Mouse (Mus musculus) brain, embryonic 18.5 days (tissue): Measurements from ENCODE around the gene Hdac9.

Source experiments
- DNase-seq: peaks from one replicate; pipeline ENCODE4 v3.0.0-alpha.2; 2012; ENCODE audit warnings: low read depth, low spot score

Hdac9 gene

DNA sequence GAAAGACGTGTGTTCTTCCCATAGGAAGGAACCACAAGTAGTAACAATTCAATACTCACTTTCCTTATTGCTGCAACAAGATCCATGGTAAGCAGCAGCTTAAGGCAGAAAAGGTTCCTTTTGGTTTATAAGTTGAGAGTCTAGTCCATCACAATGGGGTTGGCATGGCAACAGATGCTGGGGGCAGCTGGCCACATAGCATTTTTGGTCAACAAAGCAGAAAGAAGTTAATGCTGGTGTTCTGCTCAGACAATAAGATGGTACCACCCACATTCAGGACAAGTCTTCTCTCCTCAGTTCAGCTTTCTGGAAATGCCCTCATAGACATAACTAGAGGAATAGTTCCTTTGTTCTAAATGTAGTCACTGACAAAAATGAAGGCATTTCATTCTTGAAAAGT lies at the start of gene Hdac9:
Gene Hdac9, minus strand, starts transcription at position 101 of the 400 bp plus-strand sequence.
- DNase-seq = no peak

- DNase-seq = no peak
Measured at GRCm38 (mm10) chr12:34949066-34949706, 32.3 kb upstream of the Hdac9 start.

DNA sequence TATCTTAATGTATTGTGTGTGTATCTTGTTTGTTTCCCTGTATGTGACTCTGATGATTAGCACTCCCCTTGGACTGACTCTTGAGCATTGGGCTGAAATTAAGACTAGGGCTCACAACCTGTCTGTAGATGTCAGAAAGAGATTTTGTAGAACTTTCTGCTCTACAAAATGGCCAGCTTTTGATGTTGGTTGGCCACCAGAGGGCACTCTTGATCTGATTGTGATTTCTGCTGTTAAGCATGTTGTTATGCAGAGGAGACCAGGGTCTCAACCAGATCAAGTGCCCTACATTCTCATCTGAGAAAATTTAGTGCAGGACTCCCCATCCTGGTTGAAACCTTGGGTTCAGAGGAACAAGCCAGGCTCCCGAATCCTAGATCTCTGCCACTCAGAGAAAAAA lies 21.0 kb upstream of the Hdac9 start:
- no peak for DNase-seq

- no peak for DNase-seq
Measured at GRCm38 (mm10) chr12:34908008-34908407, 8.9 kb downstream of the Hdac9 start.

- no peak for DNase-seq
Measured at GRCm38 (mm10) chr12:34907506-34907850, 9.4 kb downstream of the Hdac9 start.

DNA sequence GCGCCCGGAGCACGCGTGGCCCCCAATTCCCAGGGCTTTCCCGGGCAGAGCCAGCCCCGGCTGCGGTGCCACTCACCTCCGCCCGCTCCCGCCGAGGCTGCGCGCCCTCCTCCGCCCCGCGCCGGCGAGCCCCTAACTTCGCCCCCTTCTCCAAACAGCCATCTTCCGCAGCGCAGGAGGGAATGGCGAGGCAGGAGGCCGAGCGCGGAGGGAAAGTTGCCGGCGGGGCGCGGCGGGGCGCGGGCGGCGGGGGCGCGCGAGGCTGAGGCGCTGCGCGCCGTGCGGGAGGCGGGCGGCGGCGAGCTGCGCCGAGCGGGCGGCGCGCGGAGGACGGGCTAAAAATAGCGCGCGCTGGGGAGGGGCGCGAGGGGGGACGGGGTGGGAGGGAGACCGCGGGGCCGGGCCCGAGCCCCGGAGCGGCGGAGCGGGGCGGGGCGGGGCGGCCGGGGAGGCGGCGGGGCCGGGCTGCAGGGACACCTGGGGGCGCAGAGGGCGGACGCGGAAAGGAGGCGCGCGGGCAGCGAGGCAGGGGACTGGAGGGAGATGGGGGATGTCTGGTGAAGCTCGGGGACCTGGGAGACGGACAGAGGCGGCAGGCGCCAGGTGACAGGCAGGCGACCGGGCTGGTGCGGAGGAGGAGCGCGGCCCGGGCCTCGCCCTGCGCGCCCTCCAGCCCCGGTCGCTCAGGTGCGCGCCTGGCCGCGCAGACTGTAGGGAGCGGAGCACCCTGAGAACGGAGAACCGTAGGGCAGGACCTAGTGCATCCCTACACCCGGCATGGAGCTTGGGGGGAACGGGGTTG lies 10.0 kb downstream of the Hdac9 start:
- no peak for DNase-seq

GRCm38 (mm10) chr12:34906376-34906703 lies 10.6 kb downstream of the Hdac9 start:
- no peak for DNase-seq

DNA sequence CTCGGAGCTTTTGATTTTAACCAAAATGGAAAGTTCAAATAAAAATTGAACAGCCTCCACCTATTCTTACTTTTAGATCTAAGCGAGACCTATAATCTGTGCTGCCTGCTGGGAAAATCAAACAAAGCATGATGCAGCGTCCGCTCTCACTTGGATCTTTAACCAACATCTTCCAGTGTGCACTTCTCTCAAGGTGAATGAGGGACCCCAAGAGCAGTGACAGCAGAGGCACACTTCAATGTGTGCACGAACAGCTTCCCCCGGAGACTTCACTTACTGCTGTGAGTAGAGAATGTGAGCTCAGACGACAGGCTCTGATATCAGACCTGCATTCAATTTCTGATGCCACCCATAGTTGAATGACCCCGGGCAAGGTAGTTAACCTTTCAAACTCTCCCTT lies 16.7 kb downstream of the Hdac9 start:
- DNase-seq = no peak

DNA sequence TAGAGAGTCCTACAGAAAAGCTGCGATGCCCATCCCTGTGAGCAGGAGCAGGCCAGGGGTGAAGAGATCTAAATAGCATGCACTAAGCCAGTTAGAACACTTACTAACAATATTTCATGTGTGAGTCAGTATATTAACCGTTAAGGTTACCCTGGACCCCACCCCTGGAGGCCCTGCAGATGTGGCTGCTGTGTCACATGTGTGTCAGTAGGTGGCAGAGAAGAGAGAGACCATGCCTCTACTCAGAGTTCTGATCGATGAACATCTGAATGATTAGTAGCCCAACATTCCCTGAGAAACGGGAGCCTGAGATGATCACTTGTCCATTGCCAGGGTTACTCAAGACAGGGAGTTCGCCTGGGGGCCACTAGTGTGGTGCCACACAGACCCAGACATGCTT lies 22.0 kb downstream of the Hdac9 start:
- no peak for DNase-seq

GRCm38 (mm10) chr12:34888694-34889093 lies 28.2 kb downstream of the Hdac9 start:
- DNase-seq = no peak

DNA sequence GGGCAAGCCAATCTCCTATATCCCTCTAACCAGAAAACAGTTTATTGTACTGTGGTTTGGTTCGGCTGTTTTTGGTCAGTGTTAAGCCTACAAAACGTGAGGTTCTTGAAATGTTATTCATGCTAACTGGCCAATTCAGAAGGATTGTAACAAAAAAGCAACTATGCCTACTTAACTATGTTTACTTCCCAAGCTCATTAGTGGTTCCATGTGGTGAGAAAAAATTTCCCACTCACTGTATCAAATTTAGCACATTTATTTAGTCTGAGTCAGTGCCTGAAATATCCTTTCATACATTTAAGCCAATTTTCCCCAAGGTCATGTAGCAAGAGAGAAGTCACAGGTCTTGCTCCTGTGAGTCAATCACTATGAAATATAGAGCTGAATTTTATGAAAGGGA lies 42.0 kb downstream of the Hdac9 start:
- DNase-seq = no peak

DNA sequence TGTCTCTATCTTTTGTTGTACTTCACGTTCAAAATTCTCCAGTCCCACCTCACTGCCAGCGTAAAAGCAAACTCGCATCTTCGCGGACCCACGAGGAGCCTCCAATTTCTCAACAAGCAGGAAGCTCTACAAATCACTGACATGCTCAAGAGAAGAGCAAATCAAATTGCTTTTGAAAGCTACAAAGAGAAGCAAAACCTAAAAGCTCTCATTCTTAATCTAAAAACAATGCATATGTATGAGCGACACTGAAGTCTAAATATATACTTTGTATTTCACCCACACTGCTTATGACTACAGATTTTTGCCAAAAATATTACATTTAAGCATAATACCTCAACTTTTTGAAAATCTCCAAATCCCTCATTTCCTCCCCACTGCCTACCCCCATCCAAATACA lies 45.9 kb downstream of the Hdac9 start:
- DNase-seq = no peak

- DNase-seq = no peak
Measured at GRCm38 (mm10) chr12:34841196-34841595, 75.7 kb downstream of the Hdac9 start.

GRCm38 (mm10) chr12:34837318-34837717 lies 79.6 kb downstream of the Hdac9 start:
- no peak for DNase-seq

DNA sequence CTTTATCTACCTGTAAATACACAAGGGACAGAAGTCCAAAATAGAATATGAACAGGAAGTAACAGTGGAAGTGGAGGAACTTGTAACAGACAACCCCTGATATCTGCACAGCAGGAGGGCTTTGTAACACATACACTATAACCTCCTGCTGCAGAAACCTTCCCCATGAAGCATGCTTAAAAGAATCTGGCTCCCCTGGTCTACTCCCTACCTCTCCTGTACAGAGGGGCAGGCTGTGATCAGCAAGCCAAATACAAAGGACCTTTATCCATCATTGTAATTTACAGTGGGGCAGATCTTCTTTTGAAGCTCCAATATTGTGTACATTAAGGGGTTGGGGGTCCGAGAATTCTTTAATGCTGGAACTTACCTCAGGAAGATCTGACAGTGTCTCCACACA lies 80.0 kb downstream of the Hdac9 start:
- DNase-seq = no peak

GRCm38 (mm10) chr12:34836085-34836484 lies 80.8 kb downstream of the Hdac9 start:
- DNase-seq = no peak

DNA sequence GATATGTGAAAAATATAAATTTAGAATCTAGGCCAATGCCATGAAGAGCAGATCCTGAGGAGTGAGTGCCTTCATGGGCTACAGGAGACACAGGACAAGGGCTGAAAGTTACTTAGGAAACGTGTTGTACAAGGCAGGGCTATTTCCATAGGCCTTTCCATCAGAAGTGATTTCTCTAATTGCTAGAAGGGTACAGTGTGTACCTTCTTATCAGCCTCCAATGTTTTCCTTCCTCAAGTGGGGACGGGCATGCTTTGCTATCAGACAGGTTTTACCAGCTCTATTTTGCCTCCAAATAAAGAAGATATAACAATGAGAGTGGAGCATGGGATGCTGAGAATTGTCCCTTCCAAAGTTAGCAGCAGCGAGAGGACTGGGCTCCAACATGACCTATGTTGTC lies 81.4 kb downstream of the Hdac9 start:
- no peak for DNase-seq

- DNase-seq = no peak
Measured at GRCm38 (mm10) chr12:34828684-34829083, 88.2 kb downstream of the Hdac9 start.

- DNase-seq = no peak
Measured at GRCm38 (mm10) chr12:34826931-34827330, 90.0 kb downstream of the Hdac9 start.

DNA sequence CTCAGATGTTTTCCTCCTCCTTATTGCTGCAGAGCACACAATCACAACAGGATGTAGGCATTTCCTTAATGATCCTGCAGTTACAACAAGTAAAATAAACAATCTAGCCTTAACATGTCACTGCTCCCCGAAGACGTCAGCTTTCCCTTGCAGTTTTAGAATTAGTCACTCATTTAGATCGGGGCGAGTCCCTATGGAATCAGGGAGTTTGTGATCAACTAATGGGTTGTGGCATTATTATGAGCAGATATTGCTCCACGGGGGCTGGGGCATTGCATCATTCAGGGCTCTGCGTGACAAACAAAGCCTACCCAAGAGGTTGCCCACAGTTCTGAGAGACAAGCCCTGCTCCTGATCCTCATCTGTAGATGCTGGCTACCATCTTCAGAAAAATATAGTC lies 96.7 kb downstream of the Hdac9 start:
- DNase-seq = no peak

GRCm38 (mm10) chr12:34811673-34812613 lies 105.0 kb downstream of the Hdac9 start:
- no peak for DNase-seq

DNA sequence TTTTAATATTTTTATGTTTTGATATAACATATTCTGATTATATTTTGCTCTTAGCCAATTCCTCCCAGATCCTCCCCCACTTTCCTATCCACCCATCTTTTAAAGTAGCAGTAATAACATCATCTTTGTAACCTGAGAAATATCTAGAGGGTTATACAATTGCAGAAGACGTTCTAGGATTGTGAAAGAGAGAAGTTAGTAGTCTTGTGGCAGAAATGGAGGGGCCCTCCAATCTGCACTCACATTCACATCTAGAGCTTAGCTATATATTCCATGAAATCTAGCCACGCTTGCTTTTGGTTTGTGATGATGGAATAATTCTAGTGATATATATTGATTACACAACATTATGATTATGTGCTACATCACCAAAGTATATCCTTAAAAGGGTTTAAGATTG lies 106.7 kb downstream of the Hdac9 start:
- no peak for DNase-seq
